Mouse (Mus musculus) CH12.LX (cell line): ENCODE measurements around the gene Phf1. TPM values are rescaled to one million over a fixed set of nuclear protein-coding genes. Genes with fewer than 3 reads are reported as not detected.

Experiments used
- DNase-seq: peaks from one replicate; pipeline ENCODE4 v3.0.0-alpha.2; 2013; ENCODE audit errors: extremely low read depth
- H3K27ac ChIP-seq: 2 replicates; pipeline ENCODE4 v1.5.1; 2012; ENCODE audit warnings: low read depth, mild to moderate bottlenecking, control low read depth, moderate library complexity; ENCODE audit not compliant: insufficient read depth
- H3K27me3 ChIP-seq: replicated peaks from 2 replicates; pipeline ENCODE3; 2012; ENCODE audit warnings: inconsistent platforms
- H3K36me3 ChIP-seq, 2 experiments: replicated peaks in 1 of 2; 2 replicates each; pipeline versions ENCODE3 to v1.6.1; 2012; ENCODE audit warnings: inconsistent platforms in 1 of 2, low read length in 1 of 2, mild to moderate bottlenecking in 1 of 2, mixed read lengths in 1 of 2, moderate library complexity in 1 of 2; ENCODE audit not compliant: control insufficient read depth in 1 of 2, insufficient read depth in 1 of 2
- H3K4me1 ChIP-seq, 2 experiments: 2 replicates each; pipeline ENCODE4 v1.6.1; 2012; ENCODE audit warnings: inconsistent platforms in 1 of 2, moderate library complexity in 1 of 2; ENCODE audit not compliant: insufficient read depth in 2 of 2, control insufficient read depth in 1 of 2
- H3K4me2 ChIP-seq: 2 replicates; pipeline ENCODE4 v1.6.1; 2012; ENCODE audit warnings: low read depth, mild to moderate bottlenecking, control low read depth; ENCODE audit not compliant: poor library complexity, insufficient read depth, severe bottlenecking
- H3K4me3 ChIP-seq, 3 experiments: fragments of 150-350 bp in 1 of 3; sonication (generic) in 1 of 3; replicated peaks in 1 of 3; 2 replicates each; pipeline versions ENCODE3 to v1.5.1; 2011 to 2012; ENCODE audit warnings: low read depth in 2 of 3, low read length in 2 of 3, mild to moderate bottlenecking in 2 of 3, moderate library complexity in 2 of 3, control low read depth in 1 of 3, improper control_type of control experiment in 1 of 3, inconsistent platforms in 1 of 3, mixed read lengths in 1 of 3; ENCODE audit not compliant: poor library complexity in 1 of 3
- H3K79me2 ChIP-seq: replicated peaks from 2 replicates; pipeline ENCODE4 v1.6.1; 2012; ENCODE audit warnings: mild to moderate bottlenecking, moderate library complexity; ENCODE audit not compliant: control insufficient read depth, poor library complexity, insufficient read depth, severe bottlenecking; ENCODE audit errors: extremely low read depth
- H3K9ac ChIP-seq: 2 replicates; pipeline ENCODE4 v1.6.1; 2012; ENCODE audit warnings: low read depth, mild to moderate bottlenecking, control low read depth, moderate library complexity; ENCODE audit not compliant: insufficient read depth
- H3K9me3 ChIP-seq: replicated peaks from 2 replicates; pipeline ENCODE3; 2012; ENCODE audit warnings: low read length, inconsistent platforms, mixed read lengths
- BHLHE40 ChIP-seq: IDR thresholded peaks from 2 replicates; pipeline ENCODE4 v1.6.1; 2011; ENCODE audit warnings: mild to moderate bottlenecking, low read depth, low read length, improper control_type of control experiment
- CHD1 ChIP-seq: IDR thresholded peaks from 2 replicates; pipeline ENCODE4 v1.6.1; 2012; ENCODE audit warnings: low read depth, low read length, improper control_type of control experiment, inconsistent platforms
- CHD2 ChIP-seq: IDR thresholded peaks from 2 replicates; pipeline ENCODE4 v1.6.1; 2011; ENCODE audit warnings: low read length, improper control_type of control experiment
- E2F4 ChIP-seq: IDR thresholded peaks from 2 replicates; pipeline ENCODE4 v1.6.1; 2011; ENCODE audit warnings: low read depth, low read length, improper control_type of control experiment; ENCODE audit not compliant: insufficient replicate concordance
- ELF1 ChIP-seq: IDR thresholded peaks from 2 replicates; pipeline ENCODE4 v1.6.1; 2014; ENCODE audit warnings: low read depth, mild to moderate bottlenecking, inconsistent platforms, low read length, improper control_type of control experiment
- EP300 ChIP-seq: IDR thresholded peaks from 2 replicates; pipeline ENCODE4 v1.6.1; 2011; ENCODE audit warnings: low read length, improper control_type of control experiment
- ETS1 ChIP-seq: conservative IDR thresholded peaks from 2 replicates; pipeline ENCODE4 v1.6.1; 2012; ENCODE audit warnings: low read depth, mild to moderate bottlenecking, inconsistent platforms, low read length, improper control_type of control experiment, moderate library complexity
- IRF4 ChIP-seq: IDR thresholded peaks from 2 replicates; pipeline ENCODE4 v1.6.1; 2014; ENCODE audit warnings: low read depth, mild to moderate bottlenecking, inconsistent platforms, low read length, improper control_type of control experiment
- JUND ChIP-seq: conservative IDR thresholded peaks from 2 replicates; pipeline ENCODE4 v1.6.1; 2011; ENCODE audit warnings: low read depth, low read length, improper control_type of control experiment
- KAT2A ChIP-seq: IDR thresholded peaks from 2 replicates; pipeline ENCODE4 v1.6.1; 2012; ENCODE audit warnings: low read length, improper control_type of control experiment, inconsistent platforms; ENCODE audit not compliant: insufficient replicate concordance
- MAFK ChIP-seq: IDR thresholded peaks from 2 replicates; pipeline ENCODE4 v1.6.1; 2011; ENCODE audit warnings: low read length, improper control_type of control experiment; ENCODE audit not compliant: insufficient replicate concordance
- MAX ChIP-seq: IDR thresholded peaks from 2 replicates; pipeline ENCODE4 v1.6.1; 2011; ENCODE audit warnings: low read length, improper control_type of control experiment
- MEF2A ChIP-seq: IDR thresholded peaks from 2 replicates; pipeline ENCODE4 v1.6.1; 2014; ENCODE audit warnings: low read depth, mild to moderate bottlenecking, inconsistent platforms, low read length, improper control_type of control experiment, borderline replicate concordance
- MXI1 ChIP-seq: IDR thresholded peaks from 2 replicates; pipeline ENCODE4 v1.6.1; 2011; ENCODE audit warnings: mild to moderate bottlenecking, low read depth, low read length, improper control_type of control experiment
- NELFE ChIP-seq: IDR thresholded peaks from 2 replicates; pipeline ENCODE4 v1.6.1; 2011; ENCODE audit warnings: low read depth, low read length, improper control_type of control experiment
- NRF1 ChIP-seq: IDR thresholded peaks from 2 replicates; pipeline ENCODE4 v1.6.1; 2014; ENCODE audit warnings: low read depth, mild to moderate bottlenecking, inconsistent platforms, low read length, improper control_type of control experiment, moderate library complexity
- PAX5 ChIP-seq: IDR thresholded peaks from 2 replicates; pipeline ENCODE4 v1.6.1; 2012; ENCODE audit warnings: low read length, inconsistent platforms, mixed read lengths
- POLR2A ChIP-seq: IDR thresholded peaks from 2 replicates; pipeline ENCODE4 v1.6.1; 2011; ENCODE audit warnings: low read depth, mild to moderate bottlenecking, improper control_type of control experiment, low read length
- POLR2AphosphoS2 ChIP-seq: IDR thresholded peaks from 2 replicates; pipeline ENCODE4 v1.6.1; 2011; ENCODE audit warnings: low read depth, low read length, improper control_type of control experiment
- RAD21 ChIP-seq: IDR thresholded peaks from 2 replicates; pipeline ENCODE4 v1.6.1; 2011; ENCODE audit warnings: low read depth, mild to moderate bottlenecking, low read length, improper control_type of control experiment, moderate library complexity
- RCOR1 ChIP-seq: conservative IDR thresholded peaks from 2 replicates; pipeline ENCODE4 v1.6.1; 2012; ENCODE audit warnings: low read depth, mild to moderate bottlenecking, inconsistent platforms, low read length, improper control_type of control experiment
- SIN3A ChIP-seq: IDR thresholded peaks from 2 replicates; pipeline ENCODE4 v1.6.1; 2012; ENCODE audit warnings: low read length, improper control_type of control experiment, inconsistent platforms
- SMC3 ChIP-seq: IDR thresholded peaks from 2 replicates; pipeline ENCODE4 v1.6.1; 2011; ENCODE audit warnings: low read depth, low read length, improper control_type of control experiment
- TBP ChIP-seq: conservative IDR thresholded peaks from 2 replicates; pipeline ENCODE4 v1.6.1; 2011; ENCODE audit warnings: low read depth, low read length, improper control_type of control experiment
- UBTF ChIP-seq: IDR thresholded peaks from 2 replicates; pipeline ENCODE4 v1.6.1; 2012; ENCODE audit warnings: low read depth, mild to moderate bottlenecking, inconsistent platforms, low read length, improper control_type of control experiment, moderate library complexity
- USF1 ChIP-seq: IDR thresholded peaks from 2 replicates; pipeline ENCODE4 v1.6.1; 2014; ENCODE audit warnings: low read depth, mild to moderate bottlenecking, inconsistent platforms, low read length, improper control_type of control experiment
- USF2 ChIP-seq: conservative IDR thresholded peaks from 2 replicates; pipeline ENCODE4 v1.6.1; 2011; ENCODE audit warnings: low read depth, low read length, improper control_type of control experiment
- ZC3H11A ChIP-seq: IDR thresholded peaks from 2 replicates; pipeline ENCODE4 v1.6.1; 2012; ENCODE audit warnings: low read depth, mild to moderate bottlenecking, inconsistent platforms, low read length, improper control_type of control experiment
- ZMIZ1 ChIP-seq: IDR thresholded peaks from 2 replicates; pipeline ENCODE4 v1.6.1; 2012; ENCODE audit warnings: low read depth, mild to moderate bottlenecking, inconsistent platforms, low read length, improper control_type of control experiment
- ZNF384 ChIP-seq: IDR thresholded peaks from 2 replicates; pipeline ENCODE4 v1.6.1; 2012; ENCODE audit warnings: low read depth, low read length, improper control_type of control experiment, inconsistent platforms
- dilution Hi-C: fragments of 300-500 bp; cut with MboI; formaldehyde crosslinking; loops from 2 replicates; pipeline ENCODE4 v1.14.3; 2020; ENCODE audit warnings: low sequenced_read_pairs; ENCODE audit not compliant: extremely low pct_unique_long_range_greater_than_20kb, extremely low pct_ligation_motif_present
- in situ Hi-C: fragments of 300-500 bp; cut with MboI; formaldehyde crosslinking; loops from 3 replicates; pipeline ENCODE4 v1.14.3; 2019; ENCODE audit warnings: low sequenced_read_pairs, low pct_ligation_motif_present, low pct_unique_long_range_greater_than_20kb, mixed read lengths
- polyA plus RNA-seq: library from polyadenylated mRNA; unstranded; fragments of >175 nt; gene quantifications from 2 replicates; pipeline ENCODE4 v1.2.1, GENCODE M21; 2012; ENCODE audit warnings: low read depth; ENCODE audit not compliant: insufficient read length
- total RNA-seq, 2 experiments: library from RNA; depleted of rRNA; stranded (reverse); fragments of 300-350 nt in 1 of 2; fragments of >200 nt in 1 of 2; gene quantifications; 2 replicates each; pipeline ENCODE4 v1.2.3; 2012 to 2014

Gene Phf1
- total and polyA plus RNA-seq, 3 experiments = 1.7 to 4.1 (median 3.5) TPM

- in situ Hi-C loops (no loop called here), dilution Hi-C loops (no loop called here)
- Histone ChIP-seq H3K79me2 (no peaks in the 10 kb centered on the region), H3K27ac (no peak overlapping the region), H3K9me3 (no peaks in the 10 kb centered on the region), H3K4me1 (peaks cover 6 to 10% of the 10 kb centered on the region in 2 experiments; a peak in 3 of 4 replicates), H3K36me3 (no peaks in the 10 kb centered on the region), H3K4me3 (no peak overlapping the region), H3K9ac (no peak overlapping the region), H3K4me2 (no peak overlapping the region), H3K27me3 (peaks cover 81% of the 10 kb centered on the region)
- no peak for DNase-seq
- TF ChIP-seq UBTF (no peak), RAD21 (no peak), USF1 (no peak), JUND (no peak), TBP (no peak), KAT2A (no peak), RCOR1 (no peak), NRF1 (no peak), NELFE (no peak), ZC3H11A (no peak), BHLHE40 (no peak), SMC3 (no peak), ELF1 (no peak), POLR2A (no peak), USF2 (no peak), ZMIZ1 (no peak), SIN3A (no peak), MAX (no peak), CHD2 (no peak), IRF4 (no peak)
Observed at GRCm38 (mm10) chr17:26946567-26946966, 13.7 kb downstream of the Phf1 start.

GRCm38 (mm10) chr17:26947231-26948100, 14.6 kb downstream of the Phf1 start:
- no peaks in the 10 kb centered on the region for H3K9me3 ChIP-seq
- DNase-seq = no peak
- H3K36me3 ChIP-seq = no peaks in the 10 kb centered on the region
- H3K79me2 ChIP-seq = no peaks in the 10 kb centered on the region
- in situ Hi-C loops (no loop called here), dilution Hi-C loops (no loop called here)
- no peak overlapping the region for H3K4me3 ChIP-seq
- H3K9ac ChIP-seq = no peak overlapping the region
- H3K27me3 ChIP-seq = peaks cover 85% of the 10 kb centered on the region
- peaks cover 6 to 10% of the 10 kb centered on the region in 2 experiments; a peak in 3 of 4 replicates for H3K4me1 ChIP-seq
- TF ChIP-seq PAX5 (no peak), E2F4 (no peak), SIN3A (no peak), MAX (no peak), ZNF384 (no peak), CHD1 (no peak), MAFK (no peak), POLR2AphosphoS2 (no peak), EP300 (no peak), POLR2A (no peak), ETS1 (no peak), ZMIZ1 (no peak), KAT2A (no peak), ELF1 (no peak), CHD2 (no peak), MEF2A (no peak), MXI1 (no peak)
- no peak overlapping the region for H3K4me2 ChIP-seq
- no peak overlapping the region for H3K27ac ChIP-seq
